Mouse (Mus musculus): ENCODE data around the gene Tirap. TPM values are rescaled to one million over a fixed set of nuclear protein-coding genes. Genes with fewer than 3 reads are reported as not detected.

Gene Tirap
- 1.6 TPM for polyA plus RNA-seq (2015; fragmentation: Illumina TruSeq; extraction: RNeasy Lipid Tissue Mini Kit (QIAGEN cat#74804); ENCODE audit: low read depth, low replicate concordance)

GRCm38 (mm10) chr9:35199772-35200471 lies at the start of gene Tirap, which contains the start of gene Srpr:
Tirap (minus strand) TSS chr9:35200291.
Srpr (plus strand) TSS chr9:35200175.

GRCm38 (mm10) chr9:35210542-35211474 lies 10.7 kb upstream of the Tirap start, which contains the start of gene Foxred1:
Foxred1 (minus strand) TSS chr9:35211055.

GRCm38 (mm10) chr9:35175251-35176123 lies 24.6 kb downstream of the Tirap start, which contains the start of gene Dcps:
Dcps (minus strand) TSS chr9:35176061.

Other genes starting within 250 kb of the Tirap start
- 37.2 TPM for gene St3gal4, start 81.0 kb downstream of the Tirap start, polyA plus RNA-seq (2015; fragmentation: Illumina TruSeq; extraction: RNeasy Lipid Tissue Mini Kit (QIAGEN cat#74804); ENCODE audit: low read depth, low replicate concordance)
- gene Dcps, start 24.2 kb downstream of the Tirap start, polyA plus RNA-seq (2015; fragmentation: Illumina TruSeq; extraction: RNeasy Lipid Tissue Mini Kit (QIAGEN cat#74804); ENCODE audit: low read depth, low replicate concordance), result 28.0 TPM
- gene Srpr, start 116 bp downstream of the Tirap start, polyA plus RNA-seq (2015; fragmentation: Illumina TruSeq; extraction: RNeasy Lipid Tissue Mini Kit (QIAGEN cat#74804); ENCODE audit: low read depth, low replicate concordance), result 66.4 TPM
- 43.2 TPM for gene Foxred1, start 10.8 kb upstream of the Tirap start, polyA plus RNA-seq (2015; fragmentation: Illumina TruSeq; extraction: RNeasy Lipid Tissue Mini Kit (QIAGEN cat#74804); ENCODE audit: low read depth, low replicate concordance)
- gene Fam118b, start 67.5 kb upstream of the Tirap start, polyA plus RNA-seq (2015; fragmentation: Illumina TruSeq; extraction: RNeasy Lipid Tissue Mini Kit (QIAGEN cat#74804); ENCODE audit: low read depth, low replicate concordance), result 22.6 TPM
- 10.8 TPM for gene Rpusd4, start 67.6 kb upstream of the Tirap start, polyA plus RNA-seq (2015; fragmentation: Illumina TruSeq; extraction: RNeasy Lipid Tissue Mini Kit (QIAGEN cat#74804); ENCODE audit: low read depth, low replicate concordance)
- 4.3 TPM for gene Cdon, start 220.8 kb upstream of the Tirap start, polyA plus RNA-seq (2015; fragmentation: Illumina TruSeq; extraction: RNeasy Lipid Tissue Mini Kit (QIAGEN cat#74804); ENCODE audit: low read depth, low replicate concordance)

Measured in brain, adult 10 weeks (tissue).